Mouse (Mus musculus): ENCODE data around the gene Chn2. TPM values are rescaled to one million over a fixed set of nuclear protein-coding genes. Genes with fewer than 3 reads are reported as not detected.
A peak's percentile ranks its signal among the peaks of the same experiment; 100 is the strongest.

Chn2 gene
- total RNA-seq (2021) = 10 to 100 TPM; 55.3 to 56.6 TPM

DNA sequence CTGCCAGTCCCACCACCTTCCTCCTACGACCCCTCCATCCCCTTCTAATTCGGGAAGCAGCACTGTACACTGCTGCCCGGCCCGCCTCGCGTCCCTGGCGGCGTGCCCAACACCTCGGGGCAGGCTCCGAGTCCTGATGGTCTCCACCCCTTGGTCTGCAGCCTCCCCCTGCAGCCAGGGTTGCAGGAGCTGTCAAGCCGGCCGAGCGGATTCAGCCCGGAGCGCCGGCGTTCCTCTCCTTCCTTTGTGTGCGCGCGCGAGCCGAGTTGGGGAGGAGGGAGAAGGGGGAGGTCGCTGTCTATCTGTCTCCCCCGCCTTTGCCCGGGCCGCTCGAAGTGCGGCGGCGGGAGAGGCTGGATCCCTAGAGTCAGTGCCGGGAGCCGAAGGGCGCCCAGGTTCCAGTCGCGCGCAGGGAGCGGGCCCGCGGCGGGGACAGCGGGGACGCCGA is at the start of gene Chn2:
TSS of gene Chn2 (plus strand) at position 198 of the 448 bp plus-strand sequence.
- peak; percentile 36 to 83 for DNase-seq (ENCODE audit: extremely low spot score in 1 of 2, low spot score in 2 of 2)
- intact Hi-C loops (cut with DNase I) = no loop called here

- intact Hi-C loops (cut with DNase I) = no loop called here
These were observed 47.0 kb upstream of the Chn2 start for GRCm38 (mm10) chr6:53992386-53992785.

DNA sequence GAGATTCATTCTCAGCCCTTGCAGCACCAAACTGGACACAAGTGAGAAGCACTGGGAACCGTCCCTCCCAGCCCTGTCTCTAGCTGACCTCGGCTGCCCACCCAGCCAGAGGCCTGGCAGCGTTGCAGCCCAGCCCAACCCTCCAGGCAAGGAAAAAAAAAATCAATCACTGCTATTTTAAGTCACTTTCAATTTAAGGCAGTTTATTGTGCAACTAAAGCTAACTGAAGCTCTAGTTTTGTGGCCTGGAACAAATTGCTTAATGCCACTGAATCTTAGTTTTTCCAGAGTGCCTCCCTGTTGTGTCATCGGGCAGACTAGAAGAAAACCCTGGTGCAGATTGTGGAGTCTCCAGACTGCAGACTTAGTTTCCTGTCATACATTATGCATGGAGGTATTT is 43.8 kb upstream of the Chn2 start:
- no peak for DNase-seq (ENCODE audit: extremely low spot score in 1 of 2, low spot score in 2 of 2)
- intact Hi-C loops (cut with DNase I) = no loop called here

More at GRCm38 (mm10) chr6:53992386-53992785, 47.0 kb upstream of the Chn2 start:
- no peak for DNase-seq (ENCODE audit: extremely low spot score in 1 of 2, low spot score in 2 of 2)

DNA sequence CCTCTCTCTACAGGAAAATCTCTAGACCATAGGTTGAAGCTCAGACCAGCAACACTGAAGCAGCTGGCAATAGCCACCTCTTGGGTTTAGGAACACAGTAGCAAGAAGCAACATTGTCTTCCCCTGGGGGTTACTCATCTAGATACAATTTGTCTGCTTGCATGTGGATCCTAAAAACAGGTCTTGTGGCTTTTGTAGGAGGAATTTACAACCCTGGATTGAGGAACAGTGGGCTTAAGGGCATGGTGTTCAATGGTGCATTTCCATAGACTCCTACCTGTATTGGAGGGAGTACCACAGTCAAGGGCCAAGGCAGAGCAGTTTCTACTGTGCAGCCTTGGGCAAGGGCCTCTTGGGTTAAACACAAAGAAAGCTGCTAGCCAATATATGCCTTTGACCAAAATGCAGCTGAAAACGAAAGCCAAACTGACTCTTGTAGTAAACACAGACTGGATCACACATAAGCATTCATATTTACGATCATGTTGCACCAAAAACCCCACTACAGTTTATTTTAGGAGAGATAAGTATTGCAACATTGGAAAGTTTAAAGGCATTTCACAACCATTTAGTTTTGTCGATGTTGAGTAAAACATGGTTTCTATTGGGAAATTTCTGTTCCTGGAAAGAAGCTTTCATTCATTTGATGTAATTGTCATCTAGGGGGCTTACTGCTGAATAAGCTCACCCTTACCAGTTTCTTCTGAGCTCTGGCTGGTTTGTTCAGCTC is 43.0 kb upstream of the Chn2 start:
- DNase-seq (ENCODE audit: extremely low spot score in 1 of 2, low spot score in 2 of 2) = no peak
- intact Hi-C loops (cut with DNase I) = no loop called here

DNA sequence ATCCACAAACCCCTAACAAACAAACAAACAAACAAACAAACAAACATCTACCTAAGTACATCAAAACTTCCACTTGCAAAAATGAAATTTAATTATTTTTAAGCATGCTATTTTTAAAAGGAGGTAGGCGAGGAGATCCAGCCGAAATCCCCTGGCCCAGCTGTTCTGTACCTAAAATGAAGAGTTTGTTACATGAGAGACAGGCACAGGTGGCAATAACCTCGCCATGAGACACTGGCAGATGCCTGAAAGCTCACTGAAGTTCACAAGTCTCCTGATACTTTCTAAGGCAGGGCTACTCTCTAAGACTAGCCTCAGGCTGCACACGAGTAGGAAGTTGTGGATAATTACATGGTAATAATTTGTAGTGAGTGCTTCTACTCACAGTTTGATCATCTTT is 34.1 kb upstream of the Chn2 start:
- DNase-seq (ENCODE audit: extremely low spot score in 1 of 2, low spot score in 2 of 2) = no peak
- intact Hi-C loops (cut with DNase I) = no loop called here

DNA sequence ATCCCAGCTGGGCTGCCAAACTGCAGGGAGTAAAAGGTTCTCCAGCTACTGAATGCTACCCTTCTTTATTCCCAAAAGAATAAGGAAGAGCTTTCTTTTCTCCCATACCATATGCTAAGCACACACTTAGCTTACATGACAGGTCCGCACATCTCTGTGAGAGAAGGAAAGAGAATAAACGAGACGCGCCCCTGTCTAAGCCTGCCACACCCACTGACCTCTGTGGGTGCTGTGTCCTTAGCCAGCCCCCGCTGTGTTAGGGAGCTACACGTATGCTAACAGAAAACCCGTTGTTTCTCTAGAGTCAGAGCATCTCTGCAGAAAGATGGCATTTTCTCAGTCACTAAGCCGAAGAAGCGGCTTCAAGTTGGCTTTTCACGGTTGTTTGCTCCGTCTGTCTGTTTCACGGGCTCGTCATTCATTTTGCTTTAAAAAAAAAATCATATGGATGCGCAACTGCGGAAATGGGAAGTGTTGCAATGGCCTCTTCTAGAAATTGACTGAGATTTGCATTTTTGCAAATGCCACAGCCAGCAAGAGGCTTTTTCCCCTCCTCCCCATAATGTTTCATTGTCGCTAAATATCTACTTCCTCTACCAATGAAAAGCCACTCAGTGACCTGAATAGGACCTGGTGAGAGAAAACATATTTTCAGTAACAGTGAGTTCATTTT is 30.8 kb upstream of the Chn2 start:
- DNase-seq (ENCODE audit: extremely low spot score in 1 of 2, low spot score in 2 of 2) = peak in 1 of 2 experiments; percentile 13

DNA sequence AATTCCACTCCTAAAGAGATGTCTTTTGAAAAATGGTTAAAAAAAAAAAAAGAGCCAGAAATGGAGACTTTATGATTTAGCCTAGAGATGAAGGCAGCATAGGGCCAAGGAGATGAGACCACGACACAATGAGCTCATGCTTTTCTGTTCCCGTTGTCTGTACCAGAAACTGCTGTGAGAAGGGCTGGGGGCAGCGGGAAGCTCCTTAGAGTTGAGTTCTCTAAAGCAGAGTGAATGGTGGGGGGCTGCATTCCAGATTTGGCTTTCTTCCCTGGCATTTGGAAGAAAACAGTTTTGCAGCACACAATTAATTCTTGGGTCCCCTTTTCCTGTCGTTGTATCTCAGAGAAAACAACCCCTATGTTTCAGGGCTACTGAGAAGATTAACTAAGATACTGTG is 30.1 kb upstream of the Chn2 start:
- DNase-seq (ENCODE audit: extremely low spot score in 1 of 2, low spot score in 2 of 2) = no peak
- intact Hi-C loops (cut with DNase I) = no loop called here

More for the DNA sequence above, 30.8 kb upstream of the Chn2 start:
- intact Hi-C loops (cut with DNase I) = no loop called here

GRCm38 (mm10) chr6:54010362-54010761 is 29.0 kb upstream of the Chn2 start:
- intact Hi-C loops (cut with DNase I) = no loop called here
- DNase-seq (ENCODE audit: extremely low spot score in 1 of 2, low spot score in 2 of 2) = no peak

DNA sequence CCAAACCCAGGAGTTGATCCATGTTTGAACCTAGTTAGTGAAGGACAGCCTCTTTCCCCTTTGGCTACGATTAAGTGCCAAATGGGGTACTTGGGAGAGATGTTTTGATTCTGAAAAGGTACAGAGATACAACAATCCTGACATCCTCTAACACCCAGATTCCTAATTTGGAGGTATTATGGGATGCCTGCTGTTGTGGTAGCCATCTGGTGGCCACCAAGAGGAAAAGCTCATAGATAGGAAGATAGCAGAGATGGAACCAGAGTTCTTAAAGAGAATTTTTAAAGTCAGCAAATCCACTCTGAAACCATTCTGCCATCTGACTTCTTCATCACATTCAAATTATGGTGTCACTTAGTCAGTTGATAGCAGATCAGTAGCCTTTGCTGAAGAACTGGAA is 27.2 kb upstream of the Chn2 start:
- intact Hi-C loops (cut with DNase I) = no loop called here
- no peak for DNase-seq (ENCODE audit: extremely low spot score in 1 of 2, low spot score in 2 of 2)

DNA sequence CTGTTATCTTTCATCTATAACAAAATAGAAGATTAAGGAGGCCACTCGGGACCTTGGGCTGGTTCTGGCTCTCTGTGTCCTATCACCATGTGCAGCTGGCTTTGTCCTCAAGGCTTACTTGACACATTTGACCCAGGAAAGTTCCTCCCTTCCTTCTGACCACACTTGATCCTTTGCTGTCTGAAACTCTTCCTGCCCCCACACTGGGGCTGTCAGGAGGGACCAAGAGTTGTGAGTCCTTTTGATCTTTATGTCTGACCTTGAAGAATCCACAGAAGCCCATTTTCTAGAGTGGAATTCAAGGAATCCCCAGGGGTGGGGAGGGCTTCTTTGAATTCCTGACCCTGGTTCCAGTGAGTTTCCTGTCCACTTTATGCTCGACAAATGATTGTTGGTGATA is 21.3 kb upstream of the Chn2 start:
- no peak for DNase-seq (ENCODE audit: extremely low spot score in 1 of 2, low spot score in 2 of 2)
- intact Hi-C loops (cut with DNase I) = no loop called here

DNA sequence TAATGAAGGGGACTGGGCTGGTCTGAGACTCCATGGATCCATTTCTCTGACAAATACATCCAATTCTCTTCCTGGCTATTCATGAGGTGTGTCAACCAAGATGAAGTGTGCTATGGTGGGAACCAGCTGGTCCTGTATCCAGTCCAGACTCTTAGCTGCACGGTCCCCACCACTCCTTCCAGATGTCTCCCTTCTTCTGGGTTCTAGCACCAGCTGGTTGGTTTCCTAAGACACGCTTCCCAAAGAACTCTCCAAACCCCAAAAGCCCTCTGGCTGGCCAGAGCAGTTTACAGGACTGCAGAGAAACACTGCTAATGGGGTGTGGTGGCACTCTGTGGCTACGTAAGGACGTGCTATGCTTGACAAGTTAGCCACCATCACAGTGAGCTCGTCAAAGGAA is 20.5 kb upstream of the Chn2 start:
- intact Hi-C loops (cut with DNase I) = no loop called here
- DNase-seq (ENCODE audit: extremely low spot score in 1 of 2, low spot score in 2 of 2) = no peak

DNA sequence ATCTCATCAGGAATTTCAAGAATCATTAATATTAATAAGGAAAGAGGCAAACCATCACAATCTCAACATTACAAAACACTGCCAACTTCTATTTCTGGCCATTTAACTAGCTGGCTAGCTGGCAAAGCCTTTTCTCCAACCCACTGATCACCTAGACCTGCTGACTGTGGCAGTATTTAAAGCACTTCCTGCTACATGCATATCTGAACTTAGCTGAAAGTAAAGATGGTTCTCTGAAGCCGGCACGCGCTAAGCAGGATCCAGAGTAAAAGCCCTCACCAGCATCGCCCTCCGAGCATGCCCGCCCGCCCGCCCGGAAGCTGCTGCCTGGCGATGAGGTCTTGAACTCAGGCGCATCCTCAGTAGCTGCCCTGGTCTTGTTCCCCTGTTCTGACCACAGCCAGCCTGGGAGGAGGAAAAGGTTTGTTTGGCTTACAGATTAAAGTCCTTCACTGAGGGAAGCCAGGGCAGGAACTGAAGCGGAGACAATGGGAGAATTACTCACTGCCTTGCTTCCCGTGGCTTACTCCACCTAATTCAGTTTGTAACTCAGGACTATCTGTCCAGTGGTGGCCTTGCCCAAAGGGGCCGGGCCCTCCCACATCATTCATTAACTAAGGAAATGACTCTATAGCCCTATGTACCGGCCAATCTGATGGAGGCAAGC is 18.1 kb upstream of the Chn2 start:
- intact Hi-C loops (cut with DNase I) = no loop called here

DNA sequence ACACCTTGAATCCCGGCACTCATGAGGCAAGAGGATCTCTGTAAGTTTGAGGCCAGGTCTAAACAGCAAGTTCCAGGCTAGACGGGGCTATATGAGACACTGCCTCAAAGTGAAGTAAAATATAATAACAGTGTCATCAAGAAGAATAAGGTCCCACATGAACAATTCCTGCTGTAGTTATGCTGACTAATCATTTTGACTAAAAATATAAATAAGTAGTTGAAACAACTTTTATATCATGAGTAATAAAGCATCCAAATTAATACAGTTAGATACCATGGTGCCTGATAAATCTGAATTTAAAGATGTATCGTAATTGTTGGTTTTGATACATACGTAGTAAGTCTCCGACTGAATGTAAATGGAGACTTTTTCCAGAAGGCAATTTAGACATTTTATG is 15.5 kb upstream of the Chn2 start:
- intact Hi-C loops (cut with DNase I) = no loop called here

More for the DNA sequence above, 18.1 kb upstream of the Chn2 start:
- DNase-seq (ENCODE audit: extremely low spot score in 1 of 2, low spot score in 2 of 2) = peak in 1 of 2 experiments; percentile 34

GRCm38 (mm10) chr6:54028706-54029105 is 10.6 kb upstream of the Chn2 start:
- intact Hi-C loops (cut with DNase I) = no loop called here
- DNase-seq (ENCODE audit: extremely low spot score in 1 of 2, low spot score in 2 of 2) = no peak

More for the DNA sequence above, 15.5 kb upstream of the Chn2 start:
- no peak for DNase-seq (ENCODE audit: extremely low spot score in 1 of 2, low spot score in 2 of 2)

- intact Hi-C loops (cut with DNase I) = loop anchor here (5.0 kb wide), 2 partner anchors 58 to 197 kb away; no protein-coding TSS in a partner anchor
- no peak for DNase-seq (ENCODE audit: extremely low spot score in 1 of 2, low spot score in 2 of 2)
These were observed 9.0 kb upstream of the Chn2 start for GRCm38 (mm10) chr6:54030351-54030750.

GRCm38 (mm10) chr6:54030776-54031175 is 8.6 kb upstream of the Chn2 start:
- DNase-seq (ENCODE audit: extremely low spot score in 1 of 2, low spot score in 2 of 2) = no peak
- intact Hi-C loops (cut with DNase I) = loop anchor here (5.0 kb wide), 2 partner anchors 58 to 197 kb away; no protein-coding TSS in a partner anchor

DNA sequence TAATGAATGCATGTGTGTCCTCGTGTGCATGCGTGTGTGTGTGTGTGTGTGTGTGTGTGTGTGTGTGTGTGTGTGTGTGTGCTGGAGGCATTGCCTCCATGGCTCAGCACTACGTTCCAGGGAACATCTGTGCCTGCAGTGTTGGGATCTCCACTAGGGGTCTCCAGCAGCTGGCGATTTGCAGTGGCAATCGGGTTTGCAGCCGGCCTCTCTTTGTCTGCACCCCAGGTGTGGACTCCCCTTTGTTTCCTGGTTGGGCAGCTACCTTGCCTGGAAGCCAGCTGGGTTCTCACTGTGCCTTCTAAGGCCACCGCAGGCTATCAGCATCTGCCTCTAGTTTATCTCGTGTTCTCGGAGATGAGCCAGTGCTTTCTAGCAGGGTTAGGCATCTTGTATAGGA is 4.9 kb upstream of the Chn2 start:
- intact Hi-C loops (cut with DNase I) = loop anchor here (5.0 kb wide), 2 partner anchors 62 to 193 kb away; no protein-coding TSS in a partner anchor
- DNase-seq (ENCODE audit: extremely low spot score in 1 of 2, low spot score in 2 of 2) = peak; percentile 67 to 82

- intact Hi-C loops (cut with DNase I) = no loop called here
- DNase-seq (ENCODE audit: extremely low spot score in 1 of 2, low spot score in 2 of 2) = no peak
These were observed 3.8 kb upstream of the Chn2 start for GRCm38 (mm10) chr6:54035548-54035947.

DNA sequence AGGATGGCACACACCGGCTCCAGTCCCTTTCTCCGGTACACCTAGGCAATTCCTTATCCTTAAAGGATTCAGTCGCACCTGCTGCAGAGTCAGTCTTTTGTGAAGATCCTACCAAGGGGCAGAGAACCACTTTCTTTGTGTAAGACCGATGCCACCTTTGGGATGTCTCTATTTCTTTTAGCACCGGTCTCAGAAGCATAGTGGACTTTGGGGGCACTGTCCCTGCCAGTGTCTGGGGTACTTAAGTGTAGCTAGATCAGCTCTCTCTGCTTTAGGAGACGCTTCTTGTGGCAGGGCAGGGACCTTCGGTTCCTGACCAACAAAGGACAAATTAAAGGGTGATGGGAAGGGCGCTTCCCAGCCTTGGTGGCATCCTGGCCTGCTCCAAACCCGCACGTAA is 488 bp upstream of the Chn2 start:
- intact Hi-C loops (cut with DNase I) = no loop called here
- DNase-seq (ENCODE audit: extremely low spot score in 1 of 2, low spot score in 2 of 2) = no peak

Measured in left cerebral cortex, postnatal 10 days (tissue).